Mouse (Mus musculus): ENCODE data around the gene Pcnx3. TPM values are rescaled to one million over a fixed set of nuclear protein-coding genes. Genes with fewer than 3 reads are reported as not detected.
A peak's percentile ranks its signal among the peaks of the same experiment; 100 is the strongest.

The Pcnx3 gene
- polyA plus RNA-seq, 1 experiment from 2014 or later = 27.6 TPM

GRCm38 (mm10) chr19:5704163-5704800 is 15.6 kb upstream of the Pcnx3 start, which contains the start of gene Kcnk7:
Gene Kcnk7, plus strand, starts transcription at chr19:5704367.
- Histone ChIP-seq H3K4me2 (ENCODE audit: low read length) (no peak within 1 kb of the TSS; the same call in 1 of the 2 replicates), H3K9ac (ENCODE audit: low read length) (peak within 1 kb of the TSS; percentile 16; the same call in 1 of the 2 replicates), H3K4me3 (ENCODE audit: low read depth, low read length) (no peak within 1 kb of the TSS), H3K9me3 (ENCODE audit: control insufficient read depth, low read length) (no peaks in the 10 kb centered on the region), H3K27me3 (replicated peaks; ENCODE audit: control insufficient read depth, insufficient read depth, low read length) (no peaks in the 10 kb centered on the region), H3K4me1 (replicated peaks; ENCODE audit: control insufficient read depth, insufficient read depth, low read length) (peaks cover 15% of the 10 kb centered on the region), H3K27ac (ENCODE audit: low read depth) (peak within 1 kb of the TSS; percentile 84), H3K36me3 (ENCODE audit: control insufficient read depth, insufficient read depth, low read length) (peaks cover 60% of the 10 kb centered on the region)
- DNase-seq (ENCODE audit: low spot score) (no peak), ATAC-seq (replicated peaks; ENCODE audit: low FRiP score, low TSS enrichment, low read depth) (peak; percentile 16; the same call in 1 of the 2 replicates)
- 70% methylated on average over 17 of the region's 17 CpGs for WGBS

- Histone ChIP-seq H3K4me2 (ENCODE audit: low read length) (no peak overlapping the region), H3K9ac (ENCODE audit: low read length) (no peak overlapping the region)
- peak; percentile 66 for DNase-seq (ENCODE audit: low spot score)
These were observed 7.2 kb upstream of the Pcnx3 start for GRCm38 (mm10) chr19:5695849-5696462.

GRCm38 (mm10) chr19:5693801-5694200 is 5.1 kb upstream of the Pcnx3 start:
- Histone ChIP-seq H3K4me2 (ENCODE audit: low read length) (no peak overlapping the region), H3K27me3 (replicated peaks; ENCODE audit: control insufficient read depth, insufficient read depth, low read length) (no peaks in the 10 kb centered on the region), H3K9ac (ENCODE audit: low read length) (no peak overlapping the region), H3K4me1 (replicated peaks; ENCODE audit: control insufficient read depth, insufficient read depth, low read length) (peaks cover 30% of the 10 kb centered on the region), H3K4me3 (ENCODE audit: low read depth, low read length) (no peak overlapping the region), H3K27ac (ENCODE audit: low read depth) (no peak overlapping the region), H3K9me3 (ENCODE audit: control insufficient read depth, low read length) (no peaks in the 10 kb centered on the region), H3K36me3 (ENCODE audit: control insufficient read depth, insufficient read depth, low read length) (peaks cover 70% of the 10 kb centered on the region)
- DNase-seq (ENCODE audit: low spot score) (no peak), ATAC-seq (replicated peaks; ENCODE audit: low FRiP score, low TSS enrichment, low read depth) (no peak)
- WGBS = 81% methylated on average over 6 of the region's 6 CpGs

More at GRCm38 (mm10) chr19:5695849-5696462, 7.2 kb upstream of the Pcnx3 start:
- Histone ChIP-seq H3K4me1 (replicated peaks; ENCODE audit: control insufficient read depth, insufficient read depth, low read length) (peaks cover 21% of the 10 kb centered on the region), H3K36me3 (ENCODE audit: control insufficient read depth, insufficient read depth, low read length) (peaks cover 87% of the 10 kb centered on the region), H3K9me3 (ENCODE audit: control insufficient read depth, low read length) (no peaks in the 10 kb centered on the region), H3K27ac (ENCODE audit: low read depth) (no peak overlapping the region), H3K4me3 (ENCODE audit: low read depth, low read length) (no peak overlapping the region), H3K27me3 (replicated peaks; ENCODE audit: control insufficient read depth, insufficient read depth, low read length) (no peaks in the 10 kb centered on the region)
- WGBS = 38% methylated on average over 41 of the region's 41 CpGs
- ATAC-seq (replicated peaks; ENCODE audit: low FRiP score, low TSS enrichment, low read depth) = no peak

- DNase-seq (ENCODE audit: low spot score) (no peak), ATAC-seq (replicated peaks; ENCODE audit: low FRiP score, low TSS enrichment, low read depth) (no peak)
- Histone ChIP-seq H3K27ac (ENCODE audit: low read depth) (peak overlapping the region; percentile 57), H3K36me3 (ENCODE audit: control insufficient read depth, insufficient read depth, low read length) (peaks cover 61% of the 10 kb centered on the region), H3K4me2 (ENCODE audit: low read length) (peak overlapping the region; percentile 99), H3K9ac (ENCODE audit: low read length) (0 out of 2 replicates have a peak overlapping the region, but pooled peaks have one; percentile 41), H3K4me1 (replicated peaks; ENCODE audit: control insufficient read depth, insufficient read depth, low read length) (peaks cover 30% of the 10 kb centered on the region), H3K4me3 (ENCODE audit: low read depth, low read length) (peak overlapping the region; percentile 8), H3K9me3 (ENCODE audit: control insufficient read depth, low read length) (no peaks in the 10 kb centered on the region), H3K27me3 (replicated peaks; ENCODE audit: control insufficient read depth, insufficient read depth, low read length) (no peaks in the 10 kb centered on the region)
- WGBS = 72% methylated on average over 10 of the region's 10 CpGs
These were observed 4.2 kb upstream of the Pcnx3 start for GRCm38 (mm10) chr19:5692913-5693396.

GRCm38 (mm10) chr19:5692086-5692912 is 3.6 kb upstream of the Pcnx3 start:
- Histone ChIP-seq H3K9ac (ENCODE audit: low read length) (peak overlapping the region; percentile 41), H3K27me3 (replicated peaks; ENCODE audit: control insufficient read depth, insufficient read depth, low read length) (no peaks in the 10 kb centered on the region), H3K4me3 (ENCODE audit: low read depth, low read length) (peak overlapping the region; percentile 78), H3K4me1 (replicated peaks; ENCODE audit: control insufficient read depth, insufficient read depth, low read length) (peaks cover 36% of the 10 kb centered on the region), H3K9me3 (ENCODE audit: control insufficient read depth, low read length) (no peaks in the 10 kb centered on the region), H3K27ac (ENCODE audit: low read depth) (peak overlapping the region; percentile 57), H3K36me3 (ENCODE audit: control insufficient read depth, insufficient read depth, low read length) (peaks cover 55% of the 10 kb centered on the region), H3K4me2 (ENCODE audit: low read length) (peak overlapping the region; percentile 99)
- WGBS = 61% methylated on average over 10 of the region's 10 CpGs
- DNase-seq (ENCODE audit: low spot score) = no peak
- ATAC-seq (replicated peaks; ENCODE audit: low FRiP score, low TSS enrichment, low read depth) = no peak

- DNase-seq (ENCODE audit: low spot score) (no peak), ATAC-seq (replicated peaks; ENCODE audit: low FRiP score, low TSS enrichment, low read depth) (no peak)
- Histone ChIP-seq H3K4me2 (ENCODE audit: low read length) (peak overlapping the region; percentile 99), H3K36me3 (ENCODE audit: control insufficient read depth, insufficient read depth, low read length) (peaks cover 48% of the 10 kb centered on the region), H3K9me3 (ENCODE audit: control insufficient read depth, low read length) (no peaks in the 10 kb centered on the region), H3K4me3 (ENCODE audit: low read depth, low read length) (peak overlapping the region; percentile 78), H3K27me3 (replicated peaks; ENCODE audit: control insufficient read depth, insufficient read depth, low read length) (no peaks in the 10 kb centered on the region), H3K4me1 (replicated peaks; ENCODE audit: control insufficient read depth, insufficient read depth, low read length) (peaks cover 38% of the 10 kb centered on the region), H3K9ac (ENCODE audit: low read length) (peak overlapping the region; percentile 41), H3K27ac (ENCODE audit: low read depth) (peak overlapping the region; percentile 57; the same call in 1 of the 2 replicates)
- 73% methylated on average over 5 of the region's 5 CpGs for WGBS
These were observed 2.9 kb upstream of the Pcnx3 start for GRCm38 (mm10) chr19:5691601-5692000.

- WGBS = 55% methylated on average over 15 of the region's 15 CpGs
- Histone ChIP-seq H3K36me3 (ENCODE audit: control insufficient read depth, insufficient read depth, low read length) (peaks cover 47% of the 10 kb centered on the region), H3K27me3 (replicated peaks; ENCODE audit: control insufficient read depth, insufficient read depth, low read length) (no peaks in the 10 kb centered on the region), H3K9me3 (ENCODE audit: control insufficient read depth, low read length) (no peaks in the 10 kb centered on the region), H3K4me1 (replicated peaks; ENCODE audit: control insufficient read depth, insufficient read depth, low read length) (peaks cover 35% of the 10 kb centered on the region), H3K4me2 (ENCODE audit: low read length) (peak overlapping the region; percentile 99), H3K27ac (ENCODE audit: low read depth) (peak overlapping the region; percentile 81), H3K4me3 (ENCODE audit: low read depth, low read length) (peak overlapping the region; percentile 78), H3K9ac (ENCODE audit: low read length) (peak overlapping the region; percentile 72)
- ATAC-seq (replicated peaks; ENCODE audit: low FRiP score, low TSS enrichment, low read depth) (no peak), DNase-seq (ENCODE audit: low spot score) (no peak)
These were observed 1.6 kb upstream of the Pcnx3 start for GRCm38 (mm10) chr19:5690343-5690735.

GRCm38 (mm10) chr19:5689565-5690342 is 1.0 kb upstream of the Pcnx3 start:
- WGBS = 7% methylated on average over 42 of the region's 42 CpGs
- Histone ChIP-seq H3K27me3 (replicated peaks; ENCODE audit: control insufficient read depth, insufficient read depth, low read length) (no peaks in the 10 kb centered on the region), H3K27ac (ENCODE audit: low read depth) (peak overlapping the region; percentile 81), H3K9me3 (ENCODE audit: control insufficient read depth, low read length) (no peaks in the 10 kb centered on the region), H3K4me2 (ENCODE audit: low read length) (peak overlapping the region; percentile 99), H3K9ac (ENCODE audit: low read length) (peak overlapping the region; percentile 72), H3K4me1 (replicated peaks; ENCODE audit: control insufficient read depth, insufficient read depth, low read length) (peaks cover 35% of the 10 kb centered on the region), H3K36me3 (ENCODE audit: control insufficient read depth, insufficient read depth, low read length) (peaks cover 47% of the 10 kb centered on the region), H3K4me3 (ENCODE audit: low read depth, low read length) (peak overlapping the region; percentile 78)
- DNase-seq (ENCODE audit: low spot score) = peak; percentile 93
- ATAC-seq (replicated peaks; ENCODE audit: low FRiP score, low TSS enrichment, low read depth) = peak; percentile 64
